In genomic region chr3:52009321-52009720, GRCm38 (mm10) we compare ENCODE assay signal across 8 mouse cellular contexts.
DNase-seq lines count a peak whose midpoint lies in the region; ATAC-seq and TF ChIP-seq lines count a peak whose summit lies in the region.

No protein-coding gene starts in this region.

- dilution Hi-C loops in CH12.LX (cut with MboI; ENCODE audit: extremely low pct_ligation_motif_present, extremely low pct_unique_long_range_greater_than_20kb, low sequenced_read_pairs), result no loop called here

- 0 out of 2 replicates have a peak, but pooled peaks cover 8% of the 10 kb centered on the region for H3K4me1 ChIP-seq in kidney, embryonic 14.5 days (ENCODE audit: control insufficient read depth, insufficient read depth, low read length)
- H3K4me1 ChIP-seq in CH12.LX (ENCODE audit: control insufficient read depth in 1 of 2, insufficient read depth in 2 of 2), result peaks cover 5 to 13% of the 10 kb centered on the region in 2 experiments
- peaks cover 38% of the 10 kb centered on the region for H3K4me1 ChIP-seq in hindbrain, embryonic 12.5 days

- DNase-seq in kidney, adult 9 months, result no peak
- DNase-seq in CH12.LX (ENCODE audit: extremely low read depth), result peak; percentile 50
- DNase-seq in cerebellum, postnatal 14 days, result peak; percentile 82 to 91
- DNase-seq in naive thymus-derived CD4-positive, alpha-beta T cell, adult 2 months (ENCODE audit: low read depth), result peak; percentile 27
- no peak for DNase-seq in ovary, postnatal 10 days (ENCODE audit: low spot score)
- no peak for DNase-seq in lung, adult 18-20 months

- no peak for TF ChIP-seq POLR2A in CH12.LX (IDR thresholded peaks at IDR 0.05; ENCODE audit: low read depth, low read length)

- peak; percentile 87 for TF ChIP-seq RAD21 in CH12.LX (IDR thresholded peaks at IDR 0.05; ENCODE audit: low read depth, low read length)

- TF ChIP-seq CTCF in CH12.LX (conservative IDR thresholded peaks at IDR 0.05 in 1 of 2, IDR thresholded peaks at IDR 0.05 in 1 of 2; ENCODE audit: low read depth in 2 of 2, low read length in 2 of 2), result peak; percentile 27 to 84; a peak in 3 of 4 replicates

- H3K79me2 ChIP-seq in CH12.LX (replicated peaks; ENCODE audit: control insufficient read depth, extremely low read depth, insufficient read depth, poor library complexity, severe bottlenecking), result no peaks in the 10 kb centered on the region

- in situ Hi-C loops in CH12.LX (cut with MboI; ENCODE audit: low pct_ligation_motif_present, low pct_unique_long_range_greater_than_20kb, low sequenced_read_pairs), result loop anchor here (25.0 kb wide), 1 partner anchor 297 kb away; no protein-coding TSS in a partner anchor

- peak; percentile 48; the same call in 1 of the 2 replicates for ATAC-seq in kidney, embryonic 14.5 days (ENCODE audit: low FRiP score, low TSS enrichment)
- ATAC-seq in hindbrain, embryonic 12.5 days (ENCODE audit: low FRiP score), result peak; percentile 32; the same call in 1 of the 2 replicates

- H3K9ac ChIP-seq in kidney, embryonic 14.5 days (ENCODE audit: low read depth, low read length), result no peak overlapping the region
- H3K9ac ChIP-seq in CH12.LX (ENCODE audit: insufficient read depth, low read depth), result no peak overlapping the region
- H3K9ac ChIP-seq in hindbrain, embryonic 12.5 days, result no peak overlapping the region

- H3K4me3 ChIP-seq in kidney, embryonic 14.5 days (ENCODE audit: low read length), result no peak overlapping the region
- H3K4me3 ChIP-seq in CH12.LX (replicated peaks in 1 of 3; ENCODE audit: low read depth in 2 of 3, low read length in 2 of 3, poor library complexity in 1 of 3), result no peak overlapping the region
- H3K4me3 ChIP-seq in hindbrain, embryonic 12.5 days, result no peak overlapping the region

- H3K27ac ChIP-seq in kidney, embryonic 14.5 days (ENCODE audit: low read depth, low read length), result no peak overlapping the region
- no peak overlapping the region for H3K27ac ChIP-seq in CH12.LX (ENCODE audit: insufficient read depth, low read depth)
- H3K27ac ChIP-seq in hindbrain, embryonic 12.5 days, result peak overlapping the region; percentile 70; the same call in 1 of the 2 replicates

- H3K36me3 ChIP-seq in kidney, embryonic 14.5 days (ENCODE audit: control insufficient read depth, insufficient read depth, low read length), result no peaks in the 10 kb centered on the region
- H3K36me3 ChIP-seq in CH12.LX (replicated peaks in 1 of 2; ENCODE audit: control insufficient read depth in 1 of 2, insufficient read depth in 1 of 2, low read length in 1 of 2), result no peaks in the 10 kb centered on the region
- H3K36me3 ChIP-seq in hindbrain, embryonic 12.5 days, result no peaks in the 10 kb centered on the region

- no peak overlapping the region for H3K4me2 ChIP-seq in kidney, embryonic 14.5 days (replicated peaks; ENCODE audit: low read depth, low read length)
- no peak overlapping the region for H3K4me2 ChIP-seq in CH12.LX (ENCODE audit: insufficient read depth, low read depth, poor library complexity, severe bottlenecking)
- no peak overlapping the region for H3K4me2 ChIP-seq in hindbrain, embryonic 12.5 days (replicated peaks)

- no peaks in the 10 kb centered on the region for H3K27me3 ChIP-seq in kidney, embryonic 14.5 days (ENCODE audit: control insufficient read depth, insufficient read depth, low read length)
- no peaks in the 10 kb centered on the region for H3K27me3 ChIP-seq in CH12.LX (replicated peaks)
- H3K27me3 ChIP-seq in hindbrain, embryonic 12.5 days, result no peaks in the 10 kb centered on the region

- H3K9me3 ChIP-seq in kidney, embryonic 14.5 days (ENCODE audit: control insufficient read depth, low read length), result no peaks in the 10 kb centered on the region
- H3K9me3 ChIP-seq in CH12.LX (replicated peaks; ENCODE audit: low read length), result peaks cover 2% of the 10 kb centered on the region
- H3K9me3 ChIP-seq in hindbrain, embryonic 12.5 days (replicated peaks), result no peaks in the 10 kb centered on the region

- TF ChIP-seq EP300 in CH12.LX (IDR thresholded peaks at IDR 0.05; ENCODE audit: low read length), result no peak

- 28% methylated on average over 6 of the region's 6 CpGs for WGBS in kidney, embryonic 14.5 days
- 18% methylated on average over 6 of the region's 6 CpGs for WGBS in hindbrain, embryonic 12.5 days

TF ChIP-seq in CH12.LX, 34 proteins besides CTCF, POLR2A, EP300 and RAD21:
- TF ChIP-seq SMC3 (IDR thresholded peaks at IDR 0.05; ENCODE audit: low read depth, low read length) (peak; percentile 90), ELF1 (IDR thresholded peaks at IDR 0.05; ENCODE audit: low read depth, low read length) (no peak), MAZ (IDR thresholded peaks at IDR 0.05; ENCODE audit: low read depth, low read length) (no peak), MYC (IDR thresholded peaks at IDR 0.05; ENCODE audit: low read depth, low read length) (0 out of 2 replicates have a peak, but pooled peaks have one; percentile 15), MAX (IDR thresholded peaks at IDR 0.05; ENCODE audit: low read length) (no peak), USF1 (IDR thresholded peaks at IDR 0.05; ENCODE audit: low read depth, low read length) (no peak), ZC3H11A (IDR thresholded peaks at IDR 0.05; ENCODE audit: low read depth, low read length) (peak; percentile 54), IRF4 (IDR thresholded peaks at IDR 0.05; ENCODE audit: low read depth, low read length) (peak; percentile 52; the same call in 1 of the 2 replicates), TCF12 (IDR thresholded peaks at IDR 0.05; ENCODE audit: low read depth, low read length) (0 out of 2 replicates have a peak, but pooled peaks have one; percentile 28), MAFK (IDR thresholded peaks at IDR 0.05; ENCODE audit: insufficient replicate concordance, low read length) (no peak)
TF ChIP-seq in CH12.LX: peak in this region for 5.

Comparison
In these comparisons a context has a peak if more than half of its experiments do, and no peak if none do; other contexts are left out.
1. DNase-seq: peak in CH12.LX (single experiment), cerebellum, postnatal 14 days (2 of 2) and naive thymus-derived CD4-positive, alpha-beta T cell, adult 2 months (single experiment); none in kidney, adult 9 months (single experiment), ovary, postnatal 10 days (single experiment) and lung, adult 18-20 months (0 of 2).